Mouse (Mus musculus): ENCODE data around the gene B230217C12Rik. TPM values are rescaled to one million over a fixed set of nuclear protein-coding genes. Genes with fewer than 3 reads are reported as not detected.

The B230217C12Rik gene
- polyA plus RNA-seq, 1 experiment from 2014 or later = 53.5 TPM

DNA sequence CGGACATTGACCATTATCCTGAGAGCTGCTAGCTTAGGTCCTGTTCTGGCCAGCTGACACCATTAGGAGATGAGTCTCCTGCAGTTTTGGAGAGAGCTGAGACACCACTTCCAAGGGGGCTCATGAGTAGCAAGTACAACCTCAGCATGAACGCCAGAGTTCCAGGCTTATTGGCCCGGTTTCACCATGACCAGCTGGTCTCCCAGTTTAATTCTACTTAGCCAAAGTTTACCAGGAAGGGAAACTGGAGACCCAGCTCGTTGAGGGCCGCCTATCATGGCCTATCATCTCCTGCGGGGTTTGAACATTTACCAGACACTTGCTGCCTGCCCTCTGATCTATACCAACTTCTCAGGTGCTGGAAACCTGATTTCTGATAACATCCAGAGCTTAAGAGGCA, 33.0 kb upstream of the B230217C12Rik start:
- ATAC-seq (ENCODE audit: low read depth) = no peak
- Histone ChIP-seq H3K9ac (replicated peaks; ENCODE audit: low read depth, low read length) (no peak overlapping the region), H3K27me3 (ENCODE audit: control insufficient read depth, insufficient read depth, low read length) (no peaks in the 10 kb centered on the region), H3K4me2 (ENCODE audit: low read depth, low read length) (no peak overlapping the region), H3K36me3 (ENCODE audit: control insufficient read depth, insufficient read depth, low read length) (peaks cover 17% of the 10 kb centered on the region), H3K4me1 (ENCODE audit: control insufficient read depth, insufficient read depth, low read length) (peaks cover 61% of the 10 kb centered on the region), H3K9me3 (ENCODE audit: control insufficient read depth, low read length) (no peaks in the 10 kb centered on the region), H3K4me3 (ENCODE audit: low read depth, low read length) (no peak overlapping the region), H3K27ac (ENCODE audit: low read depth, low read length) (no peak overlapping the region)
- 54% methylated on average over 6 of the region's 6 CpGs for WGBS

- Histone ChIP-seq H3K4me2 (ENCODE audit: low read depth, low read length) (no peak overlapping the region), H3K27me3 (ENCODE audit: control insufficient read depth, insufficient read depth, low read length) (no peaks in the 10 kb centered on the region), H3K9me3 (ENCODE audit: control insufficient read depth, low read length) (no peaks in the 10 kb centered on the region), H3K27ac (ENCODE audit: low read depth, low read length) (no peak overlapping the region), H3K4me1 (ENCODE audit: control insufficient read depth, insufficient read depth, low read length) (peaks cover 65% of the 10 kb centered on the region), H3K9ac (replicated peaks; ENCODE audit: low read depth, low read length) (no peak overlapping the region), H3K36me3 (ENCODE audit: control insufficient read depth, insufficient read depth, low read length) (peaks cover 17% of the 10 kb centered on the region), H3K4me3 (ENCODE audit: low read depth, low read length) (no peak overlapping the region)
- no peak for ATAC-seq (ENCODE audit: low read depth)
- 56% methylated on average over 2 of the region's 2 CpGs for WGBS
Measured at GRCm38 (mm10) chr11:97808093-97808492, 32.5 kb upstream of the B230217C12Rik start.

- Histone ChIP-seq H3K9ac (replicated peaks; ENCODE audit: low read depth, low read length) (no peak overlapping the region), H3K27me3 (ENCODE audit: control insufficient read depth, insufficient read depth, low read length) (no peaks in the 10 kb centered on the region), H3K4me3 (ENCODE audit: low read depth, low read length) (no peak overlapping the region), H3K4me2 (ENCODE audit: low read depth, low read length) (no peak overlapping the region), H3K9me3 (ENCODE audit: control insufficient read depth, low read length) (no peaks in the 10 kb centered on the region), H3K36me3 (ENCODE audit: control insufficient read depth, insufficient read depth, low read length) (peaks cover 20% of the 10 kb centered on the region), H3K27ac (ENCODE audit: low read depth, low read length) (peak overlapping the region; percentile 22; the same call in 1 of the 2 replicates), H3K4me1 (ENCODE audit: control insufficient read depth, insufficient read depth, low read length) (peaks cover 68% of the 10 kb centered on the region)
- no peak for ATAC-seq (ENCODE audit: low read depth)
- WGBS = 44% methylated on average over 5 of the region's 5 CpGs
Measured at GRCm38 (mm10) chr11:97808621-97809234, 31.9 kb upstream of the B230217C12Rik start.

DNA sequence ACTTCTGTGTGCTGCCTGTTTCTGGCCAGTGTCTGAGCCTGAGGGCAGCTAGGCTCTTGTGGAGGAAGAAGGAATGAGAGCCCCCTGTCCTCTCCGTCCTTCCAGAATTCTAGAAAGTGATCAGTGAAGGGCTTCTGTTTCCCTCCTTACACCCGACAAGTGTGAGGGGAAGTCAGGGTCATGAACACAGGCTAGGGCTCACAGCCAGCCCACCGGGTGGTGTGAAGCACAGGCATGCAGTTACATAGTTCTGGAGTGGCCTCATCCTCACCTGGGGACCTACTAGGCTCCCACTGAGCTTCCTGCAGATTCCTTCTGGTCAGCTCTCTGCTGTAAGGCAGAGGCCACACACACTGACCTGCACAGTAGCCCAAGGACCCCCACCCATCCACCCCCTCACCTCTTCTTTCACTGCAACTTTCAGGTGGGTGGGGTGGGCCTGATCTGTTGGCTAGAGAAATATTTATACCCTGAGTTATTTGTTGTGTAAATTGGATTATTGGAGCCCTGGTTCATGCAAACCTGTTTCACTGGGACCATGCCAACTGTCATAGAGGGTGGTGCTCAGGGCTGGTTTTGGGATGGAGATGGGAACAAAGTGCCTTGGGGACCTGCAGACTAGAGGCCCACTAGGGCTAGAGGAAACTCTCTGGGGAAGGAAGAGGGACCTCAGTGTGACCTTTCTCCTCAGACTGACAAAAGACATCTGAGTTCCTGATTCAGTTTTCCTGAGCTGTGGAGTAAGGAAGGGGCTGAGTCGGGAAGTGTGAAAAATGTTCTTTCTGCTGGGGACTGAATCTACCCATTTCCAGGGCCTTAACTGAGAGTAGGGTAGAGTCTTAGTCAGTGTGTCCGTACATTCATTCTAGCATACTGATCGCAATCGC, 31.1 kb upstream of the B230217C12Rik start:
- no peaks in the 10 kb centered on the region for H3K9me3 ChIP-seq (ENCODE audit: control insufficient read depth, low read length)
- H3K27me3 ChIP-seq (ENCODE audit: control insufficient read depth, insufficient read depth, low read length) = no peaks in the 10 kb centered on the region
- no peak overlapping the region for H3K9ac ChIP-seq (replicated peaks; ENCODE audit: low read depth, low read length)
- H3K27ac ChIP-seq (ENCODE audit: low read depth, low read length) = no peak overlapping the region
- H3K4me1 ChIP-seq (ENCODE audit: control insufficient read depth, insufficient read depth, low read length) = peaks cover 64% of the 10 kb centered on the region
- no peak overlapping the region for H3K4me2 ChIP-seq (ENCODE audit: low read depth, low read length)
- 71% methylated on average over 7 of the region's 7 CpGs for WGBS
- no peak overlapping the region for H3K4me3 ChIP-seq (ENCODE audit: low read depth, low read length)
- peaks cover 20% of the 10 kb centered on the region for H3K36me3 ChIP-seq (ENCODE audit: control insufficient read depth, insufficient read depth, low read length)
- no peak for ATAC-seq (ENCODE audit: low read depth)

- no peaks in the 10 kb centered on the region for H3K27me3 ChIP-seq (ENCODE audit: control insufficient read depth, insufficient read depth, low read length)
- no peak overlapping the region for H3K9ac ChIP-seq (replicated peaks; ENCODE audit: low read depth, low read length)
- no peak overlapping the region for H3K4me2 ChIP-seq (ENCODE audit: low read depth, low read length)
- H3K27ac ChIP-seq (ENCODE audit: low read depth, low read length) = no peak overlapping the region
- no peaks in the 10 kb centered on the region for H3K9me3 ChIP-seq (ENCODE audit: control insufficient read depth, low read length)
- no peak overlapping the region for H3K4me3 ChIP-seq (ENCODE audit: low read depth, low read length)
- H3K36me3 ChIP-seq (ENCODE audit: control insufficient read depth, insufficient read depth, low read length) = peaks cover 24% of the 10 kb centered on the region
- no peak for ATAC-seq (ENCODE audit: low read depth)
- 85% methylated on average over 7 of the region's 7 CpGs for WGBS
- H3K4me1 ChIP-seq (ENCODE audit: control insufficient read depth, insufficient read depth, low read length) = peaks cover 57% of the 10 kb centered on the region
Measured at GRCm38 (mm10) chr11:97810356-97810755, 30.2 kb upstream of the B230217C12Rik start.

- no peak for ATAC-seq (ENCODE audit: low read depth)
- H3K4me2 ChIP-seq (ENCODE audit: low read depth, low read length) = no peak overlapping the region
- WGBS = 20% methylated on average over 3 of the region's 3 CpGs
- no peak overlapping the region for H3K27ac ChIP-seq (ENCODE audit: low read depth, low read length)
- H3K36me3 ChIP-seq (ENCODE audit: control insufficient read depth, insufficient read depth, low read length) = peaks cover 29% of the 10 kb centered on the region
- no peaks in the 10 kb centered on the region for H3K27me3 ChIP-seq (ENCODE audit: control insufficient read depth, insufficient read depth, low read length)
- no peaks in the 10 kb centered on the region for H3K9me3 ChIP-seq (ENCODE audit: control insufficient read depth, low read length)
- no peak overlapping the region for H3K9ac ChIP-seq (replicated peaks; ENCODE audit: low read depth, low read length)
- peaks cover 51% of the 10 kb centered on the region for H3K4me1 ChIP-seq (ENCODE audit: control insufficient read depth, insufficient read depth, low read length)
- no peak overlapping the region for H3K4me3 ChIP-seq (ENCODE audit: low read depth, low read length)
Measured at GRCm38 (mm10) chr11:97810970-97811369, 29.6 kb upstream of the B230217C12Rik start.

DNA sequence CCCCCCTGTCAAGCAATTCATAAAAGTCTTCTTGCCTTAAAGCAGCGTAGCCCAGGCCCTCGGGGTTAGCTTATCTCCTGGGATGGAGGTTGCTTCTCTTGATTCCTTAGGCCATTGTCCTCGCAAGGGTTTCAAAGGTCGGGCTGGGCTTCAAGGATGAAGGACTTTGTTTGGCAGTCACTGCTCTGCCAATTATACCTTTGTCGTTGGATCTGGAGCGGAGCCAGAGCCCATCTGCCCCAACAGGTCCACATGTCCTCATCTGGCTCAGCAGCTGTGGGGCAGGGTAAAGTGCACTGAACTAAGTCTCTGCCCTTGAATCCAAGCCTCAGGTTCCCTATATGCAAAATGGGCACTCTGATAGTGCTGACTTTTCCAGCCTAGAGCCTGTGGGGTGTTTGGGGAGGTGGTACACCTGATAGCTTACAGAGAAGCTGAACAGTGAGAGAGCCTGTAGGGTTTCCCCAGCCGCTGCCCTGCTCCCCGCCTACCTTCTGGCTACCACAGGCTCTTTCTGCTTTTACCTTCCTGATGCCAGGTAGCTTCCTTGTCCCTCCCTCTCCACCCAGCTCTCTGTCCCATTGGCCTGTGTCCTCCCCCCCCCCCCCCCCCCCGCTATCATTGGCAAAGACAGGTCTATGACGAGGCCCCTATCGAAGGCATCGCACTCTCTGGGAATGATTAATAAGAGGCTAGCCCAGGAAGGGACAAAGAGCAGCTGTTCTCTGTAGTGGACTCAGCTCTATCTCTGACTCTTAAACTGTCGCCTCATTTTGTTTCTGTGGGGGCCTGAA, 28.8 kb upstream of the B230217C12Rik start:
- H3K27me3 ChIP-seq (ENCODE audit: control insufficient read depth, insufficient read depth, low read length) = no peaks in the 10 kb centered on the region
- H3K36me3 ChIP-seq (ENCODE audit: control insufficient read depth, insufficient read depth, low read length) = peaks cover 35% of the 10 kb centered on the region
- no peaks in the 10 kb centered on the region for H3K9me3 ChIP-seq (ENCODE audit: control insufficient read depth, low read length)
- peak overlapping the region; percentile 86 for H3K27ac ChIP-seq (ENCODE audit: low read depth, low read length)
- peak overlapping the region; percentile 41; the same call in 1 of the 2 replicates for H3K9ac ChIP-seq (replicated peaks; ENCODE audit: low read depth, low read length)
- H3K4me1 ChIP-seq (ENCODE audit: control insufficient read depth, insufficient read depth, low read length) = peaks cover 43% of the 10 kb centered on the region
- no peak overlapping the region for H3K4me3 ChIP-seq (ENCODE audit: low read depth, low read length)
- ATAC-seq (ENCODE audit: low read depth) = peak; percentile 45; the same call in 1 of the 2 replicates
- 28% methylated on average over 12 of the region's 13 CpGs for WGBS
- peak overlapping the region; percentile 37; the same call in 1 of the 2 replicates for H3K4me2 ChIP-seq (ENCODE audit: low read depth, low read length)

GRCm38 (mm10) chr11:97812491-97812921, 28.1 kb upstream of the B230217C12Rik start:
- Histone ChIP-seq H3K36me3 (ENCODE audit: control insufficient read depth, insufficient read depth, low read length) (peaks cover 35% of the 10 kb centered on the region), H3K27me3 (ENCODE audit: control insufficient read depth, insufficient read depth, low read length) (no peaks in the 10 kb centered on the region), H3K27ac (ENCODE audit: low read depth, low read length) (peak overlapping the region; percentile 86), H3K4me1 (ENCODE audit: control insufficient read depth, insufficient read depth, low read length) (peaks cover 42% of the 10 kb centered on the region), H3K9ac (replicated peaks; ENCODE audit: low read depth, low read length) (peak overlapping the region; percentile 41), H3K4me2 (ENCODE audit: low read depth, low read length) (peak overlapping the region; percentile 37; the same call in 1 of the 2 replicates), H3K9me3 (ENCODE audit: control insufficient read depth, low read length) (no peaks in the 10 kb centered on the region), H3K4me3 (ENCODE audit: low read depth, low read length) (no peak overlapping the region)
- ATAC-seq (ENCODE audit: low read depth) = peak; percentile 83
- whole genome bisulfite sequencing = 37% methylated on average over 3 of the region's 3 CpGs

Measured in neural tube, embryonic 14.5 days (tissue).